Mouse (Mus musculus) MEL (cell line): ENCODE measurements around the gene Eml2. TPM values are rescaled to one million over a fixed set of nuclear protein-coding genes. Genes with fewer than 3 reads are reported as not detected.

Experiments
- DNase-seq: peaks from one replicate; pipeline ENCODE4 v3.0.0; 2011; ENCODE audit warnings: low read depth, low spot score
- H3K27ac ChIP-seq: 2 replicates; pipeline ENCODE4 v1.5.1; 2012; ENCODE audit warnings: low read depth, mild to moderate bottlenecking, control low read depth, low read length, moderate library complexity; ENCODE audit not compliant: control insufficient read depth
- H3K27me3 ChIP-seq, 2 experiments: fragments of 150-350 bp in 1 of 2; sonication (generic) in 1 of 2; 2 replicates each; pipeline ENCODE4 v1.6.1; 2012; ENCODE audit warnings: low read length in 2 of 2, mild to moderate bottlenecking in 2 of 2, improper control_type of control experiment in 1 of 2, moderate library complexity in 1 of 2; ENCODE audit not compliant: insufficient read depth in 2 of 2, control insufficient read depth in 1 of 2
- H3K36me3 ChIP-seq, 2 experiments: 2 replicates each; pipeline ENCODE4 v1.6.1; 2012 to 2014; ENCODE audit warnings: low read length in 2 of 2, improper control_type of control experiment in 1 of 2, inconsistent platforms in 1 of 2, mild to moderate bottlenecking in 1 of 2; ENCODE audit not compliant: insufficient read depth in 2 of 2, control insufficient read depth in 1 of 2
- H3K4me1 ChIP-seq, 2 experiments: fragments of 150-350 bp in 1 of 2; sonication (generic) in 1 of 2; 2 replicates each; pipeline ENCODE4 v1.6.1; 2012; ENCODE audit warnings: low read length in 2 of 2, improper control_type of control experiment in 1 of 2, mild to moderate bottlenecking in 1 of 2; ENCODE audit not compliant: insufficient read depth in 2 of 2, control insufficient read depth in 1 of 2
- H3K4me3 ChIP-seq, 2 experiments: fragments of 150-350 bp in 1 of 2; sonication (generic) in 1 of 2; 2 replicates each; pipeline ENCODE4 v1.5.1; 2012; ENCODE audit warnings: low read depth in 2 of 2, low read length in 2 of 2, mild to moderate bottlenecking in 2 of 2, moderate library complexity in 2 of 2, control low read depth in 1 of 2, improper control_type of control experiment in 1 of 2; ENCODE audit not compliant: control insufficient read depth in 1 of 2, insufficient read depth in 1 of 2
- H3K79me2 ChIP-seq: 2 replicates; pipeline ENCODE4 v1.6.1; 2012; ENCODE audit warnings: mild to moderate bottlenecking, low read length, moderate library complexity; ENCODE audit not compliant: control insufficient read depth, poor library complexity, insufficient read depth
- H3K9ac ChIP-seq: 2 replicates; pipeline ENCODE4 v1.6.1; 2012; ENCODE audit warnings: low read depth, mild to moderate bottlenecking, control low read depth, low read length, moderate library complexity; ENCODE audit not compliant: control insufficient read depth, poor library complexity, severe bottlenecking
- H3K9me3 ChIP-seq: fragments of 150-350 bp; sonication (generic); replicated peaks from 2 replicates; pipeline ENCODE4 v1.6.1; 2012; ENCODE audit warnings: mild to moderate bottlenecking, low read length, improper control_type of control experiment, moderate library complexity; ENCODE audit not compliant: insufficient read depth
- BHLHE40 ChIP-seq: IDR thresholded peaks from 2 replicates; pipeline ENCODE4 v1.6.1; 2012; ENCODE audit warnings: low read depth, mild to moderate bottlenecking, inconsistent platforms, low read length, improper control_type of control experiment, borderline replicate concordance
- CHD1 ChIP-seq: IDR thresholded peaks from 2 replicates; pipeline ENCODE4 v1.6.1; 2012; ENCODE audit warnings: low read depth, mild to moderate bottlenecking, inconsistent platforms, low read length, improper control_type of control experiment
- CHD2 ChIP-seq: IDR thresholded peaks from 2 replicates; pipeline ENCODE4 v1.6.1; 2011; ENCODE audit warnings: low read length, improper control_type of control experiment
- CTCF ChIP-seq, 3 experiments: IDR thresholded peaks in 2 of 3; conservative IDR thresholded peaks in 1 of 3; 2 replicates each; pipeline ENCODE4 v1.5.1; 2011 to 2012; ENCODE audit warnings: low read length in 3 of 3, low read depth in 2 of 3, mild to moderate bottlenecking in 2 of 3, improper control_type of control experiment in 1 of 3, inconsistent platforms in 1 of 3, mixed read lengths in 1 of 3, moderate library complexity in 1 of 3; ENCODE audit not compliant: control insufficient read depth in 1 of 3, insufficient read depth in 1 of 3, poor library complexity in 1 of 3, severe bottlenecking in 1 of 3
- E2F4 ChIP-seq: IDR thresholded peaks from 2 replicates; pipeline ENCODE4 v1.6.1; 2011; ENCODE audit warnings: low read depth, low read length, improper control_type of control experiment, borderline replicate concordance
- ETS1 ChIP-seq: IDR thresholded peaks from 2 replicates; pipeline ENCODE4 v1.6.1; 2012; ENCODE audit warnings: low read depth, mild to moderate bottlenecking, inconsistent platforms, low read length, improper control_type of control experiment, moderate library complexity
- GABPA ChIP-seq: IDR thresholded peaks from 2 replicates; pipeline ENCODE4 v1.6.1; 2012; ENCODE audit warnings: low read depth, mild to moderate bottlenecking, inconsistent platforms, low read length, improper control_type of control experiment, moderate library complexity
- JUND ChIP-seq: IDR thresholded peaks from 2 replicates; pipeline ENCODE4 v1.6.1; 2011; ENCODE audit warnings: low read depth, mild to moderate bottlenecking, improper control_type of control experiment, low read length
- KAT2A ChIP-seq: conservative IDR thresholded peaks from 2 replicates; pipeline ENCODE4 v1.6.1; 2012; ENCODE audit warnings: low read depth, low read length, improper control_type of control experiment, inconsistent platforms
- MAX ChIP-seq: IDR thresholded peaks from 2 replicates; pipeline ENCODE4 v1.6.1; 2011; ENCODE audit warnings: low read length, improper control_type of control experiment
- MAZ ChIP-seq: IDR thresholded peaks from 2 replicates; pipeline ENCODE4 v1.6.1; 2012; ENCODE audit warnings: low read depth, mild to moderate bottlenecking, inconsistent platforms, low read length, improper control_type of control experiment
- MEF2A ChIP-seq: IDR thresholded peaks from 2 replicates; pipeline ENCODE4 v1.6.1; 2014; ENCODE audit warnings: low read depth, mild to moderate bottlenecking, inconsistent platforms, low read length, improper control_type of control experiment; ENCODE audit not compliant: poor library complexity, insufficient replicate concordance, severe bottlenecking; ENCODE audit errors: extremely low read depth
- NRF1 ChIP-seq: IDR thresholded peaks from 2 replicates; pipeline ENCODE4 v1.6.1; 2014; ENCODE audit warnings: low read depth, mild to moderate bottlenecking, inconsistent platforms, low read length, improper control_type of control experiment, moderate library complexity; ENCODE audit not compliant: poor library complexity, insufficient read depth, severe bottlenecking
- POLR2AphosphoS2 ChIP-seq: IDR thresholded peaks from 2 replicates; pipeline ENCODE4 v1.6.1; 2011; ENCODE audit warnings: low read length, improper control_type of control experiment
- RAD21 ChIP-seq: IDR thresholded peaks from 2 replicates; pipeline ENCODE4 v1.6.1; 2011; ENCODE audit warnings: mild to moderate bottlenecking, low read depth, low read length, improper control_type of control experiment
- SMC3 ChIP-seq: IDR thresholded peaks from 2 replicates; pipeline ENCODE4 v1.6.1; 2011; ENCODE audit warnings: low read depth, low read length, improper control_type of control experiment
- TBP ChIP-seq: IDR thresholded peaks from 2 replicates; pipeline ENCODE4 v1.8.0; 2011; ENCODE audit warnings: low read depth, low read length, improper control_type of control experiment
- UBTF ChIP-seq: IDR thresholded peaks from 2 replicates; pipeline ENCODE4 v1.6.1; 2012; ENCODE audit warnings: low read depth, mild to moderate bottlenecking, inconsistent platforms, low read length, improper control_type of control experiment, moderate library complexity, borderline replicate concordance; ENCODE audit not compliant: insufficient read depth
- ZC3H11A ChIP-seq: IDR thresholded peaks from 2 replicates; pipeline ENCODE4 v1.6.1; 2012; ENCODE audit warnings: low read depth, mild to moderate bottlenecking, inconsistent platforms, low read length, improper control_type of control experiment
- ZKSCAN1 ChIP-seq: IDR thresholded peaks from 2 replicates; pipeline ENCODE4 v1.6.1; 2012; ENCODE audit warnings: low read depth, mild to moderate bottlenecking, inconsistent platforms, low read length, improper control_type of control experiment, moderate library complexity
- ZMIZ1 ChIP-seq: IDR thresholded peaks from 2 replicates; pipeline ENCODE4 v1.6.1; 2012; ENCODE audit warnings: low read depth, mild to moderate bottlenecking, inconsistent platforms, low read length, improper control_type of control experiment, moderate library complexity
- polyA plus RNA-seq, 2 experiments: library from polyadenylated mRNA; stranded (reverse) in 1 of 2; unstranded in 1 of 2; fragments of >175 nt in 1 of 2; fragments of >200 nt in 1 of 2; gene quantifications; 2 replicates each; pipeline versions ENCODE4 v1.2.1 to v1.2.4; 2012; ENCODE audit warnings: low replicate concordance in 2 of 2, low read depth in 1 of 2; ENCODE audit not compliant: insufficient read length in 2 of 2, insufficient read depth in 1 of 2, missing spikeins in 1 of 2
- total RNA-seq: library from RNA; depleted of rRNA; stranded (reverse); fragments of 300-350 nt; gene quantifications from 2 replicates; pipeline ENCODE4 v1.2.3, GENCODE M21; 2012

Eml2 gene
- total and polyA plus RNA-seq, 3 experiments: 22.0 to 43.6 TPM; not detected in 1

DNA sequence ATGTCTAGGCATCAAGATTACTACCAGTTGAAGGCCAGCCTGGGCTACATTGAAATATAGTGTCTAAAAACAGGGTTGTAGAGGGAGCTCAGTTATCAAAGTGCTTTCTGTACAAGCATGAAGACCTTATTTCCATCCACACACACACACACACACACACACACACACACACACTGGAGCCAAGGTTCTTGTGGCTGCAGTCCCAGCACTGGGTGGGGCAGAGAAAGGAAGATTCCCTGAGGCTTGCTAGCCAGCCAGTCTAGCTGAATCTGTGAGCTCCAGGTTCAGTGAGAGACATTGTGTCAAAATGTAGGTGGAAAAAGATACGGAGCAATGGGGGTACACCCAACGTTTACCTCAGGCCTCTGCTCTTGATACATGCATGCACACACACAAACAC, 8.0 kb downstream of the Eml2 start:
- H3K4me1 ChIP-seq: peaks cover 9 to 24% of the 10 kb centered on the region in 2 experiments
- no peak for DNase-seq
- H3K4me3 ChIP-seq: no peak overlapping the region
- no peaks in the 10 kb centered on the region for H3K9me3 ChIP-seq
- H3K36me3 ChIP-seq: peaks cover 0 to 5% of the 10 kb centered on the region in 2 experiments; a peak in 3 of 4 replicates
- TF ChIP-seq SMC3 (no peak), CHD2 (no peak), CHD1 (no peak), ZMIZ1 (no peak), POLR2AphosphoS2 (no peak), MAX (no peak), ZKSCAN1 (no peak), JUND (no peak), RAD21 (no peak)
- no peak overlapping the region for H3K9ac ChIP-seq
- H3K27ac ChIP-seq: no peak overlapping the region
- no peaks in the 10 kb centered on the region for H3K27me3 ChIP-seq
- no peaks in the 10 kb centered on the region for H3K79me2 ChIP-seq

DNA sequence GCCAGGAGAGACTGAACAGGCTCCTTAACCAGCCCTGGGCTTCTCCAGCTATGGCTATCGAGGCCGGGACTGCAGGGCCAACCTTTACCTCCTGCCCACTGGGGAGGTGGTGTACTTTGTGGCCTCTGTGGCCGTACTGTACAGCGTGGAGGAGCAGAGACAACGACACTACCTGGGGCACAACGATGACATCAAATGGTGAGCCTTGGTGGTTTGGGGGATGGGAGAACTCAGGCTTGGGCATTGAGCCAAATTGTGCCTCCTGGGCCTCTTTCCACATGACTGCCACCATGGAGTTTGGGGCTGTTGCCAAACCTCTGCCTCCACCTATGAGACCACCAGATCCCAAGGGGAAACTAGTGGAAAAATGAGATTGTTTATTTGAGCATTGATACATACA, 8.5 kb downstream of the Eml2 start:
- no peaks in the 10 kb centered on the region for H3K79me2 ChIP-seq
- H3K9me3 ChIP-seq: no peaks in the 10 kb centered on the region
- H3K27me3 ChIP-seq: no peaks in the 10 kb centered on the region
- H3K9ac ChIP-seq: no peak overlapping the region
- peaks cover 8 to 19% of the 10 kb centered on the region in 2 experiments for H3K4me1 ChIP-seq
- H3K4me3 ChIP-seq: no peak overlapping the region
- TF ChIP-seq MAZ: no peak
- no peak for TF ChIP-seq MEF2A
- TF ChIP-seq CHD1: no peak
- no peak for TF ChIP-seq ZMIZ1
- no peak for TF ChIP-seq TBP
- TF ChIP-seq E2F4: no peak
- TF ChIP-seq UBTF: no peak
- TF ChIP-seq CTCF (IDR thresholded peaks at IDR 0.05 in 2 of 3, conservative IDR thresholded peaks at IDR 0.05 in 1 of 3; ENCODE audit: control insufficient read depth in 1 of 3, insufficient read depth in 1 of 3, low read depth in 2 of 3, low read length in 3 of 3, poor library complexity in 1 of 3, severe bottlenecking in 1 of 3): no peak
- TF ChIP-seq RAD21: no peak
- TF ChIP-seq GABPA: no peak
- no peak for TF ChIP-seq ETS1
- TF ChIP-seq KAT2A: no peak
- TF ChIP-seq NRF1: no peak
- TF ChIP-seq ZC3H11A: no peak
- TF ChIP-seq BHLHE40: no peak
- DNase-seq: no peak
- peaks cover 0 to 4% of the 10 kb centered on the region in 2 experiments; a peak in 3 of 4 replicates for H3K36me3 ChIP-seq
- no peak overlapping the region for H3K27ac ChIP-seq
